Mouse (Mus musculus): Measurements from ENCODE around the gene Crygc. TPM values are rescaled to one million over a fixed set of nuclear protein-coding genes. Genes with fewer than 3 reads are reported as not detected.

The Crygc gene
- polyA plus RNA-seq, 1 experiment from 2014 or later: not detected

GRCm38 (mm10) chr1:65035513-65035912 lies 38.0 kb downstream of the Crygc start:
- ATAC-seq (no peak), DNase-seq (no peak)
- no peaks in the 10 kb centered on the region for H3K9me3 ChIP-seq (ENCODE audit: low read length)
- H3K27ac ChIP-seq (ENCODE audit: low read depth): no peak overlapping the region
- 39% methylated on average over 3 of the region's 3 CpGs for whole genome bisulfite sequencing (ENCODE audit: insufficient replicate concordance)
- H3K27me3 ChIP-seq (ENCODE audit: insufficient read depth, low read length): no peaks in the 10 kb centered on the region
- no peaks in the 10 kb centered on the region for H3K36me3 ChIP-seq (replicated peaks; ENCODE audit: insufficient read depth, low read length)
- no peak overlapping the region for H3K4me3 ChIP-seq (ENCODE audit: low read depth, low read length)
- no peak overlapping the region for H3K4me2 ChIP-seq (ENCODE audit: low read depth, low read length)
- TF ChIP-seq EP300 (IDR thresholded peaks at IDR 0.05; ENCODE audit: low read depth) (no peak), CTCF (IDR thresholded peaks at IDR 0.05; ENCODE audit: low read depth) (no peak)
- H3K4me1 ChIP-seq (ENCODE audit: insufficient read depth): no peaks in the 10 kb centered on the region
- H3K9ac ChIP-seq (replicated peaks): no peak overlapping the region

GRCm38 (mm10) chr1:65032641-65033040 lies 40.8 kb downstream of the Crygc start, which contains the start of gene Akr1cl:
Gene Akr1cl (minus strand): TSS chr1:65032759.
- Histone ChIP-seq H3K4me2 (ENCODE audit: low read depth, low read length) (no peak within 1 kb of the TSS), H3K4me3 (ENCODE audit: low read depth, low read length) (no peak within 1 kb of the TSS), H3K9me3 (ENCODE audit: low read length) (no peaks in the 10 kb centered on the region), H3K9ac (replicated peaks) (no peak within 1 kb of the TSS), H3K36me3 (replicated peaks; ENCODE audit: insufficient read depth, low read length) (no peaks in the 10 kb centered on the region), H3K27me3 (ENCODE audit: insufficient read depth, low read length) (no peaks in the 10 kb centered on the region), H3K27ac (ENCODE audit: low read depth) (no peak within 1 kb of the TSS), H3K4me1 (ENCODE audit: insufficient read depth) (no peaks in the 10 kb centered on the region)
- TF ChIP-seq EP300 (IDR thresholded peaks at IDR 0.05; ENCODE audit: low read depth) (no peak), CTCF (IDR thresholded peaks at IDR 0.05; ENCODE audit: low read depth) (no peak)
- DNase-seq (no peak), ATAC-seq (no peak)

GRCm38 (mm10) chr1:65028206-65028605 lies 45.3 kb downstream of the Crygc start:
- no peak for DNase-seq

More at GRCm38 (mm10) chr1:65028206-65028605, 45.3 kb downstream of the Crygc start:
- no peak for ATAC-seq
- no peak overlapping the region for H3K4me2 ChIP-seq (ENCODE audit: low read depth, low read length)
- no peaks in the 10 kb centered on the region for H3K36me3 ChIP-seq (replicated peaks; ENCODE audit: insufficient read depth, low read length)
- 72% methylated on average over 9 of the region's 9 CpGs for WGBS (ENCODE audit: insufficient replicate concordance)
- H3K27me3 ChIP-seq (ENCODE audit: insufficient read depth, low read length): no peaks in the 10 kb centered on the region
- H3K9me3 ChIP-seq (ENCODE audit: low read length): no peaks in the 10 kb centered on the region
- no peaks in the 10 kb centered on the region for H3K4me1 ChIP-seq (ENCODE audit: insufficient read depth)
- TF ChIP-seq EP300 (IDR thresholded peaks at IDR 0.05; ENCODE audit: low read depth): no peak
- TF ChIP-seq CTCF (IDR thresholded peaks at IDR 0.05; ENCODE audit: low read depth): no peak
- no peak overlapping the region for H3K27ac ChIP-seq (ENCODE audit: low read depth)
- no peak overlapping the region for H3K4me3 ChIP-seq (ENCODE audit: low read depth, low read length)
- H3K9ac ChIP-seq (replicated peaks): no peak overlapping the region

Other genes starting within 250 kb of the Crygc start
- 1.1 and 1.4 TPM in 2 replicates for gene Plekhm3, start 116.9 kb downstream of the Crygc start, polyA plus RNA-seq (2015; fragmentation: Nextera tagmentation; extraction: Ambion mirVana)
- gene Akr1cl, start 40.9 kb downstream of the Crygc start, polyA plus RNA-seq (2015; fragmentation: Nextera tagmentation; extraction: Ambion mirVana): not detected in 2 replicates
- gene Cryge, start 22.5 kb downstream of the Crygc start, polyA plus RNA-seq (2015; fragmentation: Nextera tagmentation; extraction: Ambion mirVana): not detected in 2 replicates
- gene Crygd, start 10.2 kb downstream of the Crygc start, polyA plus RNA-seq (2015; fragmentation: Nextera tagmentation; extraction: Ambion mirVana): not detected in 2 replicates
- gene Crygb, start 8.6 kb upstream of the Crygc start, polyA plus RNA-seq (2015; fragmentation: Nextera tagmentation; extraction: Ambion mirVana): not detected in 2 replicates
- gene Cryga, start 29.7 kb upstream of the Crygc start, polyA plus RNA-seq (2015; fragmentation: Nextera tagmentation; extraction: Ambion mirVana): not detected in 2 replicates
- gene Gm28845, start 45.9 kb upstream of the Crygc start, polyA plus RNA-seq (2015; fragmentation: Nextera tagmentation; extraction: Ambion mirVana): not detected in 2 replicates
- 0.12 and 0.19 TPM in 2 replicates for gene D630023F18Rik, start 49.5 kb upstream of the Crygc start, polyA plus RNA-seq (2015; fragmentation: Nextera tagmentation; extraction: Ambion mirVana)
- gene Idh1, start 112.8 kb upstream of the Crygc start, polyA plus RNA-seq (2015; fragmentation: Nextera tagmentation; extraction: Ambion mirVana): 120 and 121 TPM in 2 replicates
- gene Pikfyve, start 113.0 kb upstream of the Crygc start, polyA plus RNA-seq (2015; fragmentation: Nextera tagmentation; extraction: Ambion mirVana): 3.4 and 3.6 TPM in 2 replicates
- 0.06 and 0.07 TPM in 2 replicates for gene Pth2r, start 208.4 kb upstream of the Crygc start, polyA plus RNA-seq (2015; fragmentation: Nextera tagmentation; extraction: Ambion mirVana)

Data from liver, postnatal 0 days (tissue).